Mouse (Mus musculus): ENCODE measurements at regions not wholly inside any gene's neighbourhood (a gene's known extent, or its start where the extent isn't known, plus 50 kb on each side); places are given as distances from the start of the nearest gene placed in this dataset.

DNA sequence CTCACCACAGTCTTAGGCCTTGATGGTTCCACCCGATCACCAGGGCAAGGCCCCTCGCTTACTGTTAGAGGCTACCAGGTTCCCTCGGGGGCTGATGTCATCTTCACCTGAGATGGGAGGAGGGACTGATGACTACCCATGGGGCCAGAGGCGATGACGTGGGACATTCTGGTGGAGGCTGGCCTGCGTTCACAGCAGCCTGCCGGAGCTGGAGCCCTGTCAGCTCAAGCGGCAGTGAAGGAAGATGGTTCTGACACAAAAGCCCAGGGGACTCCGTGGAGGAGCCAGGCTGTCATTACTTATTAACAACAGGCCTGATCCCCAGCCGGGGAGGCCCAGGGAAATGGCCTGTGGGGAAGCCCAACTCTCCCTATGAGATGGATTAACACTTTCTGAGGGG, 121.3 kb upstream of the Atp6ap2 start:
- H3K4me1 ChIP-seq (replicated peaks; ENCODE audit: control insufficient read depth, insufficient read depth, low read length): peaks cover 8% of the 10 kb centered on the region; the same call in 1 of the 2 replicates
- H3K9ac ChIP-seq (ENCODE audit: low read length): no peak overlapping the region
- no peak for ATAC-seq (ENCODE audit: low read depth)
- WGBS: 40% methylated on average over 10 of the region's 10 CpGs
- no peaks in the 10 kb centered on the region for H3K27me3 ChIP-seq (ENCODE audit: control insufficient read depth, insufficient read depth, low read depth, low read length)
- H3K36me3 ChIP-seq (ENCODE audit: control insufficient read depth, insufficient read depth, low read length): no peaks in the 10 kb centered on the region
- H3K27ac ChIP-seq (ENCODE audit: low read length): peak overlapping the region; percentile 2
- H3K9me3 ChIP-seq (ENCODE audit: control insufficient read depth, low read length): no peaks in the 10 kb centered on the region
- no peak overlapping the region for H3K4me3 ChIP-seq (ENCODE audit: low read length)
- no peak overlapping the region for H3K4me2 ChIP-seq (ENCODE audit: low read depth, low read length)

DNA sequence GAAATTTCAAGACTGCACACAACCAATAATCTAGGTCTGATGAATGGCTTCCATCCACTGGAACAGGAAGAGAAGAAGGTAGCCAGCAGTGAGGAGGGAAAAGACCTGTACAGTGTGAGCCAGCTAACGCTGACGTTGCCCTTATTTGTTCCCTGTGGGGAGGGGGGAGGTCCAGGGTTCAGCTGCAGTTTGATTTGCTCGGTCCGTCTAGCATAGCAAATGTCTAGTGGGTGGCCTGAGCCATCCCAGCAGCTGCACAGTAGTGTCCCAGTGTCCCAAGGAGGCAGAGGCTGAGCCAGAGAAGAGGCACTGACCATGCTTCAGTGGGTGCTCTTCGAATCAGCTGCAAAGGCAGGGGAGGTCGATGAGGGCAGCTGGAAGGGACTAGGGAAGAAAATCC, 120.7 kb upstream of the Atp6ap2 start:
- Histone ChIP-seq H3K9me3 (ENCODE audit: control insufficient read depth, low read length) (no peaks in the 10 kb centered on the region), H3K27me3 (ENCODE audit: control insufficient read depth, insufficient read depth, low read depth, low read length) (no peaks in the 10 kb centered on the region), H3K4me1 (replicated peaks; ENCODE audit: control insufficient read depth, insufficient read depth, low read length) (peaks cover 8% of the 10 kb centered on the region; the same call in 1 of the 2 replicates), H3K9ac (ENCODE audit: low read length) (no peak overlapping the region; the same call in 1 of the 2 replicates), H3K4me2 (ENCODE audit: low read depth, low read length) (no peak overlapping the region), H3K27ac (ENCODE audit: low read length) (peak overlapping the region; percentile 2), H3K36me3 (ENCODE audit: control insufficient read depth, insufficient read depth, low read length) (no peaks in the 10 kb centered on the region), H3K4me3 (ENCODE audit: low read length) (no peak overlapping the region)
- peak; percentile 23; the same call in 1 of the 2 replicates for ATAC-seq (ENCODE audit: low read depth)
- 12% methylated on average over 6 of the region's 6 CpGs for WGBS

DNA sequence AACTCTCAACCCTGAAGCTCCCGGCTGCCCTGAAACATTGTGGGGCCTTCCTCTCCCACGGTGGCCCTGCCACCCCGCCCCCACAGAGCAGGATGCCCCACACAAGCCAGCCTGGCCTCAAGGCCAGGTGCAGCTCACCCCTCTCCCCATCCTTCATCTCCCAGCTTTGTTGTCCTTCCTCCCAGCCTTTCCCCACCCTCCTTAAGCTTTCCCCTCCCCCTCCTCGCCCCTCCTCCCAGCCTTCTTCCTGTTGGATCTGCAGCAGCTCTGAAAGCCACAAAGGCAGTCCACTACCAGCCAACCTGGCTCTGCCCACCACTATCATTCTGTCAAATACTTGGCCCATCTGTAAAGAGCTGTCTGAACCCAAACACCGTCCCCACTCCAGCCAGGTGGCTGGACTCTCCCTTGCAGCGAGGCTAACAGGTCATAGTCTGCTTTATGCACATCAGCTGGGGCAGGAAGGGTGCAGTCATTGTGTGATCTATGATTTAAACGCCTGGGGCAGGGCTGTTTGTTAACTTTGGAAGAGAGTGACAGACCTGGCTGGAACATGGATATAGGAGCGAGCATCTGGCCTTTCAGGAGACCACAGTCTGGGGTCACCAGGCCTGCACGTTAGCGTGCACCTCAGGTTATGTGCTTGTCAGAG, 119.9 kb upstream of the Atp6ap2 start:
- no peak overlapping the region for H3K4me2 ChIP-seq (ENCODE audit: low read depth, low read length)
- peak; percentile 58 for ATAC-seq (ENCODE audit: low read depth)
- no peaks in the 10 kb centered on the region for H3K27me3 ChIP-seq (ENCODE audit: control insufficient read depth, insufficient read depth, low read depth, low read length)
- peak overlapping the region; percentile 24; the same call in 1 of the 2 replicates for H3K9ac ChIP-seq (ENCODE audit: low read length)
- no peaks in the 10 kb centered on the region for H3K9me3 ChIP-seq (ENCODE audit: control insufficient read depth, low read length)
- peak overlapping the region; percentile 47 for H3K27ac ChIP-seq (ENCODE audit: low read length)
- no peak overlapping the region for H3K4me3 ChIP-seq (ENCODE audit: low read length)
- H3K36me3 ChIP-seq (ENCODE audit: control insufficient read depth, insufficient read depth, low read length): no peaks in the 10 kb centered on the region
- WGBS: 31% methylated on average over 9 of the region's 10 CpGs
- peaks cover 8% of the 10 kb centered on the region; the same call in 1 of the 2 replicates for H3K4me1 ChIP-seq (replicated peaks; ENCODE audit: control insufficient read depth, insufficient read depth, low read length)

DNA sequence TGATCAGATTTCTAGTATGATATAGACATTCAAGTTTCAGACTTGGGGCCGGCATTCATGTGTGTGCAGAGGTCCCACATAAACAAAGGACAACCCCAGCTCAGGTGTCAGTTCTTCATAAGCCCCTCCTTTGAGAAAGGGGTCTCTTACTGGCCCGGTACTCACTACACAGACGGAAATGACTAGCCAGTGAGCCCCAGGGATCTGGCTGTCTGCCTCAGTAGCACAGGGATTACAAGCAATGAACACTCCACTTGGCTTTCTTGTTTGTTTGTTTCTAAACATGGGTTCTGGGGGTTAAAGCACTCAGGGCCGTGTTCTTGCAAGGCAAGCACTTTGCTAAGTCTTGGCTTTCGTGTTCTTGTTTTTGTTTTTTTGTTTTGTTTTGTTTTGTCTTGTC, 115.3 kb upstream of the Atp6ap2 start:
- no peak overlapping the region for H3K4me3 ChIP-seq (ENCODE audit: low read length)
- no peak for ATAC-seq (ENCODE audit: low read depth)
- no peak overlapping the region for H3K4me2 ChIP-seq (ENCODE audit: low read depth, low read length)
- H3K27me3 ChIP-seq (ENCODE audit: control insufficient read depth, insufficient read depth, low read depth, low read length): no peaks in the 10 kb centered on the region
- H3K4me1 ChIP-seq (replicated peaks; ENCODE audit: control insufficient read depth, insufficient read depth, low read length): peaks cover 8% of the 10 kb centered on the region; the same call in 1 of the 2 replicates
- H3K27ac ChIP-seq (ENCODE audit: low read length): no peak overlapping the region
- no peaks in the 10 kb centered on the region for H3K9me3 ChIP-seq (ENCODE audit: control insufficient read depth, low read length)
- no peaks in the 10 kb centered on the region for H3K36me3 ChIP-seq (ENCODE audit: control insufficient read depth, insufficient read depth, low read length)
- no peak overlapping the region for H3K9ac ChIP-seq (ENCODE audit: low read length)
- WGBS: 67% methylated on average over 5 of the region's 5 CpGs

DNA sequence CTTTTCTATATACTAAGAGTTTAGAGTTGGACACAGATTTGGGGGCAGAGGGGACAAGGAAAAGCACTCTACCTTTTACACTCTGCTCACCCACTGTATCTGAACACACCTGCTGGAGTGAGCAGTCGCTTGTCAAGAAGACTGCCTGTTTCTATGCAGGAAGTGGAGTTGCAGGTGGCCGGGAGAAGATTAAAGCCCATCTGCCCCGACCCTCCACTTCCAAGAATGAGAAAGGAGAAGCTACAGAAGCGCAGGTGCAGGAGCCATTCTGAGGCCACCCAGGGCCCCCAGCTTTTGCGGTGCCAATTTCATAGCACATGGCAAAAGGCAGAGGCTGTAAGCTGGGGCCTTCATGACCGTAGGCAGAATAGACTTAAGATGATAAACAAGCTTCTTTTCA, 108.4 kb upstream of the Atp6ap2 start:
- no peaks in the 10 kb centered on the region for H3K36me3 ChIP-seq (ENCODE audit: control insufficient read depth, insufficient read depth, low read length)
- 65% methylated on average over 6 of the region's 6 CpGs for WGBS
- no peaks in the 10 kb centered on the region for H3K9me3 ChIP-seq (ENCODE audit: control insufficient read depth, low read length)
- H3K27ac ChIP-seq (ENCODE audit: low read length): no peak overlapping the region
- no peaks in the 10 kb centered on the region for H3K27me3 ChIP-seq (ENCODE audit: control insufficient read depth, insufficient read depth, low read depth, low read length)
- ATAC-seq (ENCODE audit: low read depth): no peak
- no peak overlapping the region for H3K9ac ChIP-seq (ENCODE audit: low read length)
- no peak overlapping the region for H3K4me3 ChIP-seq (ENCODE audit: low read length)
- no peaks in the 10 kb centered on the region for H3K4me1 ChIP-seq (replicated peaks; ENCODE audit: control insufficient read depth, insufficient read depth, low read length)
- no peak overlapping the region for H3K4me2 ChIP-seq (ENCODE audit: low read depth, low read length)

DNA sequence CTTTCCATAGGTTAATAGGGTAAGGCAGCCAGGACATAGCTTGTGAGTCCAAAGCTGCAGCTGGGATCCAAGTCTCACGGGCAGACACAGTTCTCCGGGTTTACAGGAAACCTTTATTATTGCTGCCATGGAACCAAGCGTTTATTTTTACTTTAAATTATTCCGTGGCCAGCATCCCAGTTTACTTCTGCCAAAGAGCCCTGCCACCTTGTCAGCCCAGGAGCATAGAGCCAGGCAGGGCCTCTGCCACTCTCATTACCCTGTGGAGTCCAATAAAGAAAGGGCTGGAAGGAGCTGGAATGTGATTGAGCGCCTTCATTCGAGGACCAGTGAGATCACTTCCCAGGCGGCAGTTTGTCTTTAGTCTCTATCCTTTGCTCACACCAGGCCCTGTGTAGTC, 96.6 kb upstream of the Atp6ap2 start:
- Histone ChIP-seq H3K36me3 (ENCODE audit: control insufficient read depth, insufficient read depth, low read length) (no peaks in the 10 kb centered on the region), H3K4me1 (replicated peaks; ENCODE audit: control insufficient read depth, insufficient read depth, low read length) (no peaks in the 10 kb centered on the region; the same call in 1 of the 2 replicates), H3K9me3 (ENCODE audit: control insufficient read depth, low read length) (no peaks in the 10 kb centered on the region), H3K27me3 (ENCODE audit: control insufficient read depth, insufficient read depth, low read depth, low read length) (no peaks in the 10 kb centered on the region; the same call in 1 of the 2 replicates), H3K9ac (ENCODE audit: low read length) (no peak overlapping the region), H3K27ac (ENCODE audit: low read length) (no peak overlapping the region), H3K4me3 (ENCODE audit: low read length) (no peak overlapping the region), H3K4me2 (ENCODE audit: low read depth, low read length) (no peak overlapping the region)
- no peak for ATAC-seq (ENCODE audit: low read depth)
- WGBS: 55% methylated on average over 7 of the region's 7 CpGs

DNA sequence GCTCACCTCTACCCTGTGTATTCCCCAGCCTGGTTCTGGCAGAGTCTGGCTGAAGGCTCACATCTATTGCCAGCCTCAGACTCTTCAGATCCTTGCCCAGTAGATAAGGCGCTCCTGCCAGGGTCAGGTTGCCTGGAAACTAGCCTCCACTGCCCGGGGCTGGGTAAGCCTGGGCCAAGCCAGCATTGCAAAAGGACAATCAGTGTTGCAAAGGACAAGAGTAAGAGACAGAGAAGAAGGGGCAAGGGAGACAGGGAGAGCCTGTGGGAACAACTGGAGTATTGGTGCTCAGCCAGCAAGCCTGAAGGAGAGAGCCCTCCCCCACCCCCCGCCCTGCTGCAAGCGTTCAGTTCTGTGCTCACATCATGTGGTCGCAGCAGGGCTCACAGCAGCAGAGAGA, 94.4 kb upstream of the Atp6ap2 start:
- peak; percentile 65; the same call in 1 of the 2 replicates for ATAC-seq (ENCODE audit: low read depth)
- 40% methylated on average over 5 of the region's 5 CpGs for WGBS
- no peak overlapping the region for H3K27ac ChIP-seq (ENCODE audit: low read length)
- H3K36me3 ChIP-seq (ENCODE audit: control insufficient read depth, insufficient read depth, low read length): no peaks in the 10 kb centered on the region
- no peaks in the 10 kb centered on the region; the same call in 1 of the 2 replicates for H3K4me1 ChIP-seq (replicated peaks; ENCODE audit: control insufficient read depth, insufficient read depth, low read length)
- no peak overlapping the region for H3K4me3 ChIP-seq (ENCODE audit: low read length)
- no peak overlapping the region for H3K9ac ChIP-seq (ENCODE audit: low read length)
- H3K9me3 ChIP-seq (ENCODE audit: control insufficient read depth, low read length): no peaks in the 10 kb centered on the region
- H3K27me3 ChIP-seq (ENCODE audit: control insufficient read depth, insufficient read depth, low read depth, low read length): no peaks in the 10 kb centered on the region; the same call in 1 of the 2 replicates
- no peak overlapping the region for H3K4me2 ChIP-seq (ENCODE audit: low read depth, low read length)

DNA sequence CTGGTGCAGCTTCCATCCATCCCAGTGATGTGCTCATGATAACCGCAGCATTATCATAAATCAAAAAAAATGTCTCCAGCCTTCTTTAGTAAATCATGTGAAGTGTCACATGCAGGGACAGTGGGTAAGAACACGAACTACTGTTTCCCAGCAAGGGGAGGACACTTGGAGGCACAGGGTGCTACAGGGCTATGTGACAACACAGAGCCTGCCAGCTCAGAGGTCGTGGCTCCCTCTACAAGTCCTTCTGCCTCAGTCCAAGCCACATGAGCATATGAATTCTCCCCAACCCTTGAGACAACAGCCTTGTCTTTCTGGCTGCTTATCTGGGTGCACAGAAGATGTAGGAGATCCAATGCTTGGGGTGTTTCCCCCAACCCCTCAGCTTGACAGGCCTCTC, 93.7 kb upstream of the Atp6ap2 start:
- no peak overlapping the region for H3K9ac ChIP-seq (ENCODE audit: low read length)
- H3K9me3 ChIP-seq (ENCODE audit: control insufficient read depth, low read length): no peaks in the 10 kb centered on the region
- no peaks in the 10 kb centered on the region; the same call in 1 of the 2 replicates for H3K4me1 ChIP-seq (replicated peaks; ENCODE audit: control insufficient read depth, insufficient read depth, low read length)
- no peak overlapping the region for H3K27ac ChIP-seq (ENCODE audit: low read length)
- H3K4me3 ChIP-seq (ENCODE audit: low read length): no peak overlapping the region
- 55% methylated on average over 3 of the region's 3 CpGs for WGBS
- H3K36me3 ChIP-seq (ENCODE audit: control insufficient read depth, insufficient read depth, low read length): no peaks in the 10 kb centered on the region
- no peak for ATAC-seq (ENCODE audit: low read depth)
- no peaks in the 10 kb centered on the region; the same call in 1 of the 2 replicates for H3K27me3 ChIP-seq (ENCODE audit: control insufficient read depth, insufficient read depth, low read depth, low read length)
- no peak overlapping the region for H3K4me2 ChIP-seq (ENCODE audit: low read depth, low read length)

DNA sequence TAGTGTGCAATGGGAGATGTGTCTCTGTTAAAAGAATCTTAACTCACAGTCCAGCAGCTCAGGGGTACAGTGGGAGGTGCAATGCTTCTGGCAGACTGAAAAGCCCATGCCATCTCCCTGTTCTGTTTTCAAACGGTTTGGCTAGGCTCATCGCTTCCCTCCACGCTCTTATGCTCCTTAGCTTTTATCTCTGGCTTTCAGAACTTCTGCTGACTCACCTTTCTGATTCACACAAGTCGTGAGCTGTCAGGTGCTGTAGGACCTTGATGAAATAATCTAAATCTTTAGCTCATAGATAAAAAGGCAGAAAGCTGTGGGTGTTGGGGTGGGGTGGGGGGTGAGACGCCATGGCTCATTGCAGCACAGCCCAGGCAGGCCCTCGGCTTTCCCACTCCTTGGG, 93.1 kb upstream of the Atp6ap2 start:
- no peak overlapping the region for H3K27ac ChIP-seq (ENCODE audit: low read length)
- WGBS: 72% methylated on average over 6 of the region's 6 CpGs
- no peaks in the 10 kb centered on the region for H3K9me3 ChIP-seq (ENCODE audit: control insufficient read depth, low read length)
- no peak for ATAC-seq (ENCODE audit: low read depth)
- no peak overlapping the region for H3K4me3 ChIP-seq (ENCODE audit: low read length)
- no peak overlapping the region for H3K4me2 ChIP-seq (ENCODE audit: low read depth, low read length)
- H3K36me3 ChIP-seq (ENCODE audit: control insufficient read depth, insufficient read depth, low read length): no peaks in the 10 kb centered on the region
- H3K9ac ChIP-seq (ENCODE audit: low read length): no peak overlapping the region
- no peaks in the 10 kb centered on the region; the same call in 1 of the 2 replicates for H3K4me1 ChIP-seq (replicated peaks; ENCODE audit: control insufficient read depth, insufficient read depth, low read length)
- no peaks in the 10 kb centered on the region; the same call in 1 of the 2 replicates for H3K27me3 ChIP-seq (ENCODE audit: control insufficient read depth, insufficient read depth, low read depth, low read length)

Data from lung, embryonic 16.5 days (tissue).